Mouse (Mus musculus) granulocyte monocyte progenitor cell, adult 5-6 weeks (primary cell): ENCODE measurements around the gene Stxbp3. TPM values are rescaled to one million over a fixed set of nuclear protein-coding genes. Genes with fewer than 3 reads are reported as not detected.

ENCODE experiments used
- ATAC-seq: replicated peaks from 2 replicates; pipeline ENCODE4 v1.8.0; 2016; ENCODE audit warnings: mild to moderate bottlenecking, moderate TSS enrichment, inconsistent platforms; ENCODE audit not compliant: poor library complexity, severe bottlenecking
- total RNA-seq, 2 experiments: library from RNA; stranded (forward) in 1 of 2; stranded (reverse) in 1 of 2; fragments of 200-712, 200-1000 nt in 1 of 2; fragments of >200 nt in 1 of 2; fragmentation: Nextera tagmentation in 1 of 2; gene quantifications; 2 replicates each; pipeline ENCODE4 v1.2.3; 2014 to 2017

Gene Stxbp3
- total RNA-seq, 2 experiments from 2014 or later, result 21.6 to 28.7 TPM

- no peak for ATAC-seq
Measured at GRCm38 (mm10) chr3:108769547-108769946, 70.8 kb downstream of the Stxbp3 start.

DNA sequence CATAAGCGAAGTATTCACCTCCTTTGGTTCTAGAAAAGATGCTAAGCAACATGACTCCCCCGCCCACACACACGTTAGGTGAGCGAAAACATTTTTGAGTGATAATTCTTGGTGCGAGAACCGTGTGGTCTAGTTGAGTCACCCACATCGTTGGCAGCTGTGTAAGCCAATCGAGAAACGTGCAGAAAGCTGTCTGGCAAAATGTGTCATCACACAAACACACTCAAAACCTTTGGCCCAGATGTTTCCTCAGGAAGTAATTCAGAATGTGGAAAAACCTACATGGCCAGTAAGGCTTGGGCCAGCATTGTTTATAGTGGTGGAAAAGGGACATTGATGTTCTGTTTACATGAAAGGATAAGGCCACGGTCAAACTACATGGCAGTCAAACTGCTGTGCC lies 72.9 kb downstream of the Stxbp3 start:
- peak; percentile 64 for ATAC-seq

- 0 out of 2 replicates have a peak, but pooled peaks have one; percentile 31 for ATAC-seq
Measured at GRCm38 (mm10) chr3:108766943-108767342, 73.4 kb downstream of the Stxbp3 start.

DNA sequence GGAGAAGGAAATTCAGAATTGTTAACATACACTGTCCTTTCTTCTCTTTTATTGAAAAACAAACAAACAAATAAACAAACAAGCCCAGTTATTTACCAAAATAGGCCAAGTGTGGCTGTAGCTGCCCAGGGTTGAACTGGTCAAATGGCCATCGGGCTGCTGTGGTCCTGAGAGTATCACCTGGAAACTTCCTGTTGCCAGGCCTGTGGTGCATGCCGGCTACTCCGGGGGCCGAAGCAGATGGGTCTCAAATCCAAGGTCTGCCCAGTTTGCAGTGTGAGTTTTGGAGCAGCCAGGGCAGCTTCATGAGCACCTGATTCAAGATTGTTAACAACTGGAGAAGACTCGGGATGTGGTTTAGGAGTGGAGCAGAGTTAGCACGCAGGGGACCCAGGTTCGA lies 74.8 kb downstream of the Stxbp3 start:
- ATAC-seq, result no peak

GRCm38 (mm10) chr3:108764976-108765375 lies 75.3 kb downstream of the Stxbp3 start:
- ATAC-seq, result no peak

- no peak for ATAC-seq
Measured at GRCm38 (mm10) chr3:108763691-108764090, 76.6 kb downstream of the Stxbp3 start.

DNA sequence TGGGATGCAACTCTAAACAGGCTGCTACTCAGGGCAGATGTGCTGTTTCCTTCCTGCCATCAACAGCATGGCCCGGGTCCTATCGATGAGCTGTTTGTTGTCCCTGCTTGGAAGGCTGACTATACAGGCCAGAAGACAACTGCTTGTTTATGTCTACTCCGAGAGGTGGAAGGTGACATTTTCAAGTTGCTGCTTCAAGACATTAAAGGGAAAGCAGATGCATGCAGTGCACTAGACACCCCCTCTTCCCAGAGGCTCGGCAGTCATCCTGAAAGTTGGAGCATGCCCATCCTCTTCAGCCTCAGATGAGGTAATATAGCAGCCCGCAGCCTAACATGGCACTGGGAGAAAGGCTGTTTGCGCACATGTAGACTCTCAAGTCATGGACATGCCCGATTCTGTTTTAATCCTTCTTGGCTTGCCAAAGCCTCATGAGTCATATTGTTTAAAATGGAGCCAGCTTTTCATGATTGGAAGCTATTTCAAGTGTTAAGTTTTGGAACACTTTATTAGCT lies 77.7 kb downstream of the Stxbp3 start:
- no peak for ATAC-seq

DNA sequence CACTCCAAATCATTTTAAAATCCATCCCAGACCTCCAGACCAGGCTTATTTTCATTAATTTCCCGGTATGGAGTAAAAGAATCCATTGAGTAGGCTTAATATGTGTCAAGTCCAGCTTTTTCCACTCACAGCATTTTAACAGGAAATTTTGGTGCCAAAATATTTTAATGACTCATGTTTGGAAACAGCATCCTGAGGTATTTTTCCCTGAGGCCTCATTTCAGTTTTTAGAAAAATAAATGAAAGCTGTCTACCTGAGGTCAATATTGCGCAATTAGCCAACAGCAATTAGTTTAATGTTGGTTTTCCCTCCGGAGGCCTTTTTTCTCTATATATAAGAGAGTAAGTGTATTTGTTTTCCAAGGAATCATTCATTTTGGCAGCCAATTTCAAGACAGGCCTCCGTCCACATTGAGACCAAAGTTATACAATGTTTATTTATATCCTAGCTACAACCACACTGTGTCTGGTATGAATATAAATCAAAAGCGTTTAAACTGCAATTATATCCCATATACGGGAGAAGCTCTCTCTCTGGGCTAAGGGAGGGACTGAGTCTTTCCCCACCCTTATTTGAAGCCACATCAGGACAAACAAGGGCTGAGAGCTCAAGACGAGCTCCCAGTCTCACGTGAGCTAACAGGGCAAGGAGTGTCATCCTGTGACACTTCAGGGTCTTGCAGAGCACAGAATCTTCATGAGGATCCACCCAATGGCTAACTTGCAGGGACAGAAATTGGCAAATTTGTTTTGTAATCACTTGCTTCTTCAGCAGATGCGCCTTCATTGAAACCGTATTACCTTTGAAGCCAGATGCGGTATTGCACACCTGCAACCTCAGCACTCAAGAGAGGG lies 80.5 kb downstream of the Stxbp3 start:
- no peak for ATAC-seq

- no peak for ATAC-seq
Measured at GRCm38 (mm10) chr3:108757570-108757969, 82.8 kb downstream of the Stxbp3 start.

DNA sequence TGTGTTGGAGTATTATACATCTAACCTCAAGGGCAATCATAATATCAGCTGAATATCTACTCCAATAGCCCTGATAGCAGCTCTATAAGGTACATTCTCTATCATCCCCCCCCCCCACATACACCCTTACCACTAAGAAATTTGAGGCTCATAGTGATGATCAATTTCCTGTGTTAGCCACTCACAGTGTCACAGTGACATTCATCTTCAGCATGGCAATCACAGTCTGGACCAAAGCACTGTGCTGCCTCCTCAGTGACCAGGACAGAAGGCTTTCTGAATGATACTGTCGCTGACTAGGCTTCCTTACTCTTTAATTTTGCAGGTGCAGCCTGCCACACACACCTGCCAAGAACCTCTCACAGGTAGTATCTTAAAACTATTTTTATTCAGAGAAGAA lies 84.2 kb downstream of the Stxbp3 start:
- no peak for ATAC-seq

GRCm38 (mm10) chr3:108755542-108755941 lies 84.8 kb downstream of the Stxbp3 start:
- no peak for ATAC-seq

GRCm38 (mm10) chr3:108754541-108754940 lies 85.8 kb downstream of the Stxbp3 start:
- ATAC-seq, result no peak

GRCm38 (mm10) chr3:108751691-108752090 lies 88.6 kb downstream of the Stxbp3 start:
- ATAC-seq, result no peak

- ATAC-seq, result no peak
Measured at GRCm38 (mm10) chr3:108751061-108751460, 89.3 kb downstream of the Stxbp3 start.

DNA sequence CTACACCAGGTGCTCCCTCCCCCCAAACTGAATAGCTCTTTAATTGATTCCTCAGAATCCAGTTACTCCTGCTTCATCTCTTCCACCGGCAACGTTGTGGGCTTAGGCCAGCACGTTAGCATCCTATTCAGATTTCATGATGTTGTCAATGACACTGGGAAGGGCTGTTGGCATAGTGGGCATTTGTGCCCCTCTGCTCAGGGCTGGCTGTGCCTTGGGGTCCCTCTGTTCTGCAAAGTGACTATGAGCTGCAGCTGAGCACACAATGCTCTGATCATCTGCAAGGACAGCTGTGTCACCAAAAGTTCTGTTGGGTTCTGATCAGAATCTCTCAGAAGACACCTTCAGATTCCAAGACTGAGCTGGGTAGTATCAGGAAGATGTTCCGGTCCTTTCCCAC lies 96.3 kb downstream of the Stxbp3 start:
- no peak for ATAC-seq

Other genes with a start within 250 kb of the Stxbp3 start
- 2.5 and 2.8 TPM in 2 replicates for gene Wdr47, start 249.2 kb downstream of the Stxbp3 start, total RNA-seq (2014; fragmentation: Nextera tagmentation)
- 4.4 and 6.6 TPM in 2 replicates for gene Wdr47, start 249.2 kb downstream of the Stxbp3 start, total RNA-seq (2017)
- 44.7 and 67.1 TPM in 2 replicates for gene Clcc1, start 186.6 kb downstream of the Stxbp3 start, total RNA-seq (2014; fragmentation: Nextera tagmentation)
- gene Clcc1, start 186.6 kb downstream of the Stxbp3 start, total RNA-seq (2017), result 68.1 and 92.5 TPM in 2 replicates
- gene Gpsm2, start 118.2 kb downstream of the Stxbp3 start, total RNA-seq (2014; fragmentation: Nextera tagmentation), result 3.7 and 7.4 TPM in 2 replicates
- gene Gpsm2, start 118.2 kb downstream of the Stxbp3 start, total RNA-seq (2017), result 10.7 and 12.2 TPM in 2 replicates
- not detected in 2 replicates for gene Aknad1, start 100.9 kb downstream of the Stxbp3 start, total RNA-seq (2014; fragmentation: Nextera tagmentation)
- not detected in 2 replicates for gene Aknad1, start 100.9 kb downstream of the Stxbp3 start, total RNA-seq (2017)
- gene Fndc7, start 49.5 kb upstream of the Stxbp3 start, total RNA-seq (2014; fragmentation: Nextera tagmentation), result 0.21 TPM in 1 of 2 replicates, not detected in the other
- 0.05 TPM in 1 of 2 replicates, not detected in the other for gene Fndc7, start 49.5 kb upstream of the Stxbp3 start, total RNA-seq (2017)
- 113 and 174 TPM in 2 replicates for gene Prpf38b, start 71.2 kb upstream of the Stxbp3 start, total RNA-seq (2014; fragmentation: Nextera tagmentation)
- gene Prpf38b, start 71.2 kb upstream of the Stxbp3 start, total RNA-seq (2017), result 211 and 237 TPM in 2 replicates
- not detected in 2 replicates for gene Henmt1, start 99.3 kb upstream of the Stxbp3 start, total RNA-seq (2014; fragmentation: Nextera tagmentation)
- not detected in 2 replicates for gene Henmt1, start 99.3 kb upstream of the Stxbp3 start, total RNA-seq (2017)
- gene Gm9857, start 99.9 kb upstream of the Stxbp3 start, total RNA-seq (2014; fragmentation: Nextera tagmentation), result not detected in 2 replicates
- gene Gm9857, start 99.9 kb upstream of the Stxbp3 start, total RNA-seq (2017), result not detected in 2 replicates
- 28.8 and 29.1 TPM in 2 replicates for gene Fam102b, start 187.1 kb upstream of the Stxbp3 start, total RNA-seq (2014; fragmentation: Nextera tagmentation)
- gene Fam102b, start 187.1 kb upstream of the Stxbp3 start, total RNA-seq (2017), result 32.2 and 33.7 TPM in 2 replicates
- not detected in 2 replicates for gene Slc25a54, start 239.9 kb upstream of the Stxbp3 start, total RNA-seq (2014; fragmentation: Nextera tagmentation)
- not detected in 2 replicates for gene Slc25a54, start 239.9 kb upstream of the Stxbp3 start, total RNA-seq (2017)